Mouse (Mus musculus) gastrocnemius, adult 18-20 months (tissue): ENCODE results near the gene Tctn1. TPM values are rescaled to one million over a fixed set of nuclear protein-coding genes. Genes with fewer than 3 reads are reported as not detected.
"Not testable (repeated sequence)": the region's sequence is repeated elsewhere in the genome, so short reads cannot be mapped to it uniquely, and the experiment has no call there.

Experiments
- DNase-seq: peaks from one replicate; pipeline ENCODE4 v3.0.0; 2021; ENCODE audit warnings: low spot score
- total RNA-seq, 2 experiments: library from RNA; stranded (reverse); gene quantifications; 2 replicates each; pipeline ENCODE4 v1.2.3; 2021

Tctn1 gene
- total RNA-seq, 2 experiments from 2014 or later = 1.3 to 2.0 TPM

DNA sequence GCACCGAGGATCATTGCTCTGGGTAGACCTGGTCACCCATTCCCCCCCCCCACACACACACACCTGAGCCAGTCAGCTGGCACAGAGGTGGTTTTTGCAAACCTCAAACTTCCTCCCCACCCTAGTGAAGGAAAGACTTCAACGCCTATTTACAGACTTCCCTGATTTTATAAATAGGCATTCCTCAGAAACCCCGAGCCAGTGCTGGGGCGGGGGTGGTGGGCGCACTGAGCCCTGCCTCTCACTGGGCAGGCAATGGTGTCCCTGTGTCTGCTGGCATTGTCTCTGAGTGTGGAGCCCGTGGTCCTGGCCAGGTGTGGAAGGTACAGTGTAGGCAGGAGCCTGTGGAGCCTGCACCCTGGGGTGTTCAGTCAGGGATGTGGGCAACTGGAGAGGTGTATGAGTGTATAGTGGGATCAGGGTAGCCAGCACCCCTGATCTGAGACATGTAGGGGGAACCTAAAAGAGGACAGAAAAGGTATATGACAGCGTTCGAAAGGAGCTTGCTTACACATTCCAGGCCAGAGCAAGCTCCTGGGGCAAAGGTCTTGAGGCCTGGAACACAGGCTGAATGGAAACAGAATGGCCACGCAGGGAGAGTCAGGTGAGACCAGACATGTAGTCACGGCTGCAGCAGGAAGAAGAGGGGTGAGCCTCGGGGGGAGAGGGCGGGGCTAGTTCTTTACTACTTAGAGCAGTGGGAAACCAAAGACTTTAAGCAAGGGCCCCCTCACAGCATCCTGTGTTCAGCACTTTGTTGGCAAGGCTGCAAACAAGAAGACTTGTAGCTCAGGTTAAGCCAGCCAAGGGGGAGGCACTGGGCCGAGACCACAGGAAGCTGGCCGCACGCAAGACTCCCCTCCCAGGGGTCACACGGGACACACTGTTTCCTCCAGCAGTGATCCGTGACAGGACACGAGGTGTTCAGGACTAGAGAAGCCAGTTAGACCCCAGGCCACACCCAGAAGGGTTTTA, 44.3 kb downstream of the Tctn1 start:
- no peak for DNase-seq

DNA sequence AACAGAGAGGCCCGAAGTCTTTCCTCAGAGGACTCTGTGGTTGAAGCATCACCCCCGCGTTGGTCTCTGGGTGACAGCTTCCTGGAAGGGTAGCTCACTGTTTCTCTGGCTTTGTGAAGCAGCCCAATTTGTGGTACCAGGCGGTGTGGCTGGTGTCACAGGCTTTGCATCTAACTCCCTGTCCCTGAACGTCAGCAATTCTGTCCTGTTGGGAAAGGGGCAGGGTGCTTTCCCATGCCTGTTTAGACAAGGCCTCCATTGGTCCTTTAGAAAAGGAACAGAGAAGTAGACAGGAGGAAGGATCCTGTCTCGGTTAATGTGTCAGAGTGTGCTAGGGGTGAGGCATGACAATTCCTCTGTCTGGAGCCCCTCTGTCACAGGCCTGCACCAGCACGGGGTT, 45.3 kb downstream of the Tctn1 start:
- no peak for DNase-seq

DNA sequence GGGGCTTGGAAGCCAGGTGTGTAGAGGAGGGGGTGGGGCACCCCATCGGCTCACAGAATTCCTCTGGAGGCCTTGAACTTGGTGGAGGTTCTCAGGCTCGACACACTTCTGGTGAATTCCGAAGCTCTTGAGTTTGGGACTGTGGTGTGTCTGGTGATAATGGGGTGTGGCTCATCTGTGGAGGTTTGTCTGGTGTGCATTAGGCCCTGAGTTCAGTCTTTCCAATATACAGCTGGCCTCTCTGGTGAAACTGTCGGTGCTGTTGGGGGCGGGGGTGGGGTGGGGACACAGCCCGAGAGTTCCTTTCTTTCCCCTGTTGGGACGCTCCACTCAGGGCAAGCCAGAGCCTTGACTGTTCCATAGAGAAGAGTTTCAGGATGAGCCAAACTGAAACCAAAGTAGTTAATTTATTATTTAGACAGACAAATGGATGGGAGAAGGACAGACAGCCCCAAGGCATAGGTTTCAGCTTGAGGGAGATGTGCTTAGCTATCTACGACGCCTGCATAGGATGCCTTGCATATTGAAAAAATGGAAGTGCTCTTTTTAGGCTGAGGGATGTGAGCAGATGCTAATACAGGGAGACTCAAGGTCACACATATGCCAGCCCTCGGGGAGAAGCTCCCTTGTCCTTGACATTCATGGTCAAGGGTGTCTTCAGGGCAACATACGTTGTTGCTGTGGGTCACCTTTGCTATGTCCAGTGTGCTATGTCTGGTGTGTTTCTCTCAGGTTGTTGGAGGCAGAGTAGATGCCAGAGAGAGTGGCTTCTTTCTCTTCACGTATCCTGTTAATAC, 46.0 kb downstream of the Tctn1 start:
- no peak for DNase-seq

DNA sequence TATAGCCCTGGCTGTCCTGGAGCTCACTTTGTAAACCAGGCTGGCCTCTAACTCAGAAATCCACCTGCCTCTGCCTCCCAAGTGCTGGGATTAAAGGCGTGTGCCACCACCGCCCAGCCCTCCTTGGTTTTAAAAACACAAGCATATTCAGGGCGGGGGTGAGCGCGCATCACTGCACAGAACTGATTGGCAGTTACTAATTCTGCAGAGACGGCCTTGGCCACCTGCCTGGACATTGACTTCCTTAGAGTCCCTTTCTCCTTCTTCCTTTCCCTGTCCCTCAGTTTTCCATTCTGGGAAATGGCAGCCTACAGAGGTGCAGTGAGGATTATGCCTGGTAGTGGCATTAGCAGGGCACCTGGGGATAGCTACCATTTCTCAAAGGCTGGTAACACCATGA, 46.6 kb downstream of the Tctn1 start:
- DNase-seq = no peak

DNA sequence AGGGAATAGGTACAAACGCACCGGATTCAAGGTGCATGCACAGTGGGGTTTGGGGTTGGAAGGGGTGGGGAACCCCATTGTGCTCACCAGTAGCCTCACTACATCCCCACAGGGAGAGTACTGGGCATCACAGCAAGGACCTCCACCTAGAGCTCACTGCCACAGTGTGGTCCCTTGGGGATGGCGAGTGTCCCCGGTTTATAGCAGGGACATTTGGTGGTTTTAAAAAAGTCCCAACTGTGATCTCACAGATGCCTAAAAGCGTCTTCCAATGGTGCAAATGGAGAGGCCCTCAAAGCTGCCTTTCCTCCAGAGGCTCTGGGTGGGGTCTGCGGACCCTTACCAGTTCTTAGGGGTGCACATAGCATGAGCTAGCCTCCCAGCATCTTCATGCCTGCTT, 50.4 kb downstream of the Tctn1 start:
- no peak for DNase-seq

DNA sequence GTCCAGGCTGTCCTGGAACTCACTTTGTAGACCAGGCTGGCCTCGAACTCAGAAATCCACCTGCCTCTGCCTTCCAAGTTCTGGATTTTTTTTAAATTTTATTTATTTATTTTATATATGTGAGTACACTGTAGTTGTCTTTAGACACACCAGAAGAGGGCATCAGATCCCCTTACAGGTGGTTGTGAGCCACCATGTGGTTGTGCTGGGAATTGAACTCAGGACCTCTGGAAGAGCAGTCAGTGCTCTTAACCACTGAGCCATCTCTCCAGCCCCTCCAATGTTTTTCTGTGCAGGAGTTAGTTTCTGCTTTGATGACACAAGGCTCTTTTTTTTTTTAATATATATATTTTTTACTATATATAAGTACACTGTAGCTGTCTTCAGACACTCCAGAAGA, 51.4 kb downstream of the Tctn1 start:
- DNase-seq = not testable (repeated sequence)

DNA sequence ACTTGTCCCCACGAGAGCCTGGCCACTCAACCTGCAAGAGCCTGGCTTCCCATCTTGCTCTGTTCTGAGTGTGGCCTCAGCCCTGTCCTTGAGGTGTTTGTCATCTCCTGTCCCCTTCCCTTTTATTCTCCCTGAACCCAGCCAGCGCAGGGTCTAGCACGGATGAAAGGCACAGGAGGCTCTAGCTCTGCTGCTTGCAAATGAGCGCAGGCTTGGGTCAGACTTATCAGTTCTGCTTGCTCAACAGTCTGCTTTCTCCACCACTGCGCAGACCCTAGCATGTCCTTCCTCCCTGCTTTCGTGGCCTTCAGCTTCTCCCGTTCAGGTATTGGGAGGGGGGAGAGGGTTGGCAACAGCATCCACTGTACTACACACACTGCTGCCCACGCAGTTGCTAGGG, 52.1 kb downstream of the Tctn1 start:
- no peak for DNase-seq

GRCm38 (mm10) chr5:122210890-122211289, 53.4 kb downstream of the Tctn1 start:
- no peak for DNase-seq

GRCm38 (mm10) chr5:122209591-122210368, 54.5 kb downstream of the Tctn1 start:
- peak; percentile 44 for DNase-seq

DNA sequence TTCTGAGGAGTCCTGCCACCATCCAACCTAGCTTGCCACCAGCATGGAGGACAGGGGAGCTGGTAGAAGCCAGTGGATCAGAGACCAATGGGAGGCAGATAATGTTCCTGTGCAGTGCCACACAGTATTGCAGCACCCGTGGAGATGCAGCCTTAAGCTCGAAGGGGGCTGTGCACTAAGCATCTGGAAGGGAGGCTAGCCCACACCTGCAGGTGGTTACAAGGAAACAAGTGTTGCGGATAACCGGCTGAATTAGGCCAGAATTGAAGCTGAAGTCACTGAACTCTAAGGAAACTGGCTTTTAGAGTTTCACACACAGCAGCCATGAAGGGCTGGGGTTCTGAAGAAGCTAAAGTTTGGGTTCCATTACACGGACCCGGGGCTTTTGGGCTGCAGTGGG, 55.4 kb downstream of the Tctn1 start:
- DNase-seq = no peak

DNA sequence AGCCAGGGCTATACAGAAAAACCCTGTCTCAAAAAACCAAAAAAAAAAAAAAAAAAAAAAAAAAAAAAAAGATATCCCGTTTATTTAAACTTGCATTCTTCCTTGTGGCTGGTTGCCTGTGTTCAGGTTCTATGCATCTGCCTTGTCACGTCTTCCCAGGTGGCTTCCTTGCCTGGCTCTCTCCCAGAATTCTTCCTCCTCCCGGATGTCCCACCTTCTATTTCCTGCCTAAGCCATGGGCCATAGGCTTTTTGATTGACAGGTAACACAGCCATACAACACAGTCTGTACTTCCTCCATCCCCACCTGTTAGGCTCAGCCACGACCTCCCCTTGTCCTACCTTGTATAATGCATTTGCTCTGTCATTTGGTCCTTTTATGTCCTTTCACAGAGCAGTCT, 57.8 kb downstream of the Tctn1 start, which contains the start of gene Hvcn1:
TSS of gene Hvcn1 (plus strand) at position 330 of the 400 bp plus-strand sequence.
- no peak for DNase-seq

GRCm38 (mm10) chr5:122204180-122204579, 60.1 kb downstream of the Tctn1 start:
- no peak for DNase-seq

- no peak for DNase-seq
Measured at GRCm38 (mm10) chr5:122201904-122202303, 62.4 kb downstream of the Tctn1 start.

DNA sequence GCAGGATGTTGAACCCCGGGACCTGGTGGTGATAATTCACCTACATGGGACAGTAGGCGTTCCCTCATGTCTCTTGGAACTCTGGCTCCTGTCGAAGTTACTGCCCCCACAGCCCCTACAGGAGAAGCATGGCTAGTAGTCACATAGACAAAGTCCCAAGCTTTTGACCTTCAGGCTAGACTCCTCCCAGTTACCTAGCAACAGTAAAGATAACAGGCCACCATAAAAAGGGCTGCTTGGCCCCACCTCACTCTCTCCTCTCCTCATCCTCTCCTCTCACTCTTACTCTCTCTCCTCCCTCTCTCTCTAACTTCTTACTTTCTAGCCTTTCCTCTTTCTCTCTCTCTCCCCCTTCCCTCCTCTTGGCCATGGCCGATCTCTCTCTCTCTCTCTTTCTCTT, 63.4 kb downstream of the Tctn1 start:
- DNase-seq = no peak

DNA sequence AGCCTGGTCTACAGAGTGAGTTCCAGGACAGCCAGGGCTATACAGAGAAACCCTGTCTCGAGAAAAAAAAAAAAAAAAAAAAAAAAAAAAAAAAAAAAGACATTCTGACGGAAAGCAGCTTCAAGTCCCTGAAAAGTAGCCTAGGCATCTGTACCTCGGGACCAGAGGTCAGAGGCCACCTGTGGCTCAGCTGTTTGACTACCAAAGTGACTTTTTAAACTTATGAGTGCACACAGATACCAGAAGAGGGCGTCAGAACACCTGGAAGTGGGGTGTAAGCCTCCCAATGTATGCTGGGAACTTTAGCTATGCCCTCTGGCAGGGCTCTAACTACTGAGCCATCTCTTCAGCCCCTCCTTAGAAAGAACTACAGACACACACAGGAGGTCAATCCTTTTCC, 71.9 kb downstream of the Tctn1 start:
- DNase-seq = no peak

DNA sequence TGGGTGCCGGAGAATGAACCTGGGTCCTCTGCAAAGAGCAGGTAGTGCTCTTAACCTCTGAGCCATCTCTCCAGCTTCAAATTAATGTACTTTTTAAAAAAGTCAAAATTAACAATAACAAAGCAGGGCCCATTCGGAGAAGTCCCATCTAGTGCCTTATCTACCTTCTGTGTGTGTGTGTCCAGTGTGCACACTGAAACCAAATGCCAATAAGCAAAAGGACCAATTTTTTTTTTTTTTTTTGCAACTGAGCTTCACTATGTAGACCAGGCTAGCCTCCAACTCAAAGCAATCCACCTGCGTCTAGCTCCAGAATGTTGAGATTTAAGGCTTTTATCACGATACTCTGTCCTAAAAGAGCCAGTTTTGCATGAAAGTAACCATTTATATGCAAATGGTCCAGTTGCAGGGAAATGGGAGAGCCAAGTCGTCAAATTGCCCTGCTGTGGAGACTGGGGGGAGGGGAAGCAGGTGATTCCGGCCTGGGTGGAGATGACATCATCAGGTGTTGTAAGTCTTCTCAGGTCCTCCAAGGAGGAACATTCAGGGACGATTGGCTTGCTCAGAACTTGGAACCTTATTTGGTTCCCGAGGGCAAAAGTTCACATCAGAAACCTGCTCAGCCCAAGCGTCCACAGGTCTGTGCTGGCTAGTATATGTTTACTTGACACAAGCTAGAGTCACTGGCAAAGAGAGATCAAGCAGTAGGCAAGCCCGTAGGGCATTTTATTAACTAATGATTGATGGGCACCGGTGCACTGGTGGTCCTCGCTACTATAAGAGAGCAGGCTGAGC, 72.8 kb downstream of the Tctn1 start:
- DNase-seq = no peak

GRCm38 (mm10) chr5:122190465-122190864, 73.8 kb downstream of the Tctn1 start:
- no peak for DNase-seq

GRCm38 (mm10) chr5:122189115-122189514, 75.1 kb downstream of the Tctn1 start:
- DNase-seq = peak; percentile 27
